Mouse (Mus musculus) intestine, embryonic 14.5 days (tissue): ENCODE data around the gene Olfr1367. TPM values are rescaled to one million over a fixed set of nuclear protein-coding genes. Genes with fewer than 3 reads are reported as not detected.

Source experiments
- ATAC-seq: fragments of 200-750 bp; cut with Nextera tagmentation; replicated peaks from 2 replicates; pipeline ENCODE4 v1.8.0; 2017; ENCODE audit warnings: low read depth, moderate number of reproducible peaks, moderate TSS enrichment, moderate library complexity; ENCODE audit not compliant: low FRiP score, low TSS enrichment
- DNase-seq: peaks from one replicate; pipeline ENCODE4 v3.0.0-alpha.2; 2018; ENCODE audit warnings: low spot score
- H3K27ac ChIP-seq: fragments of 300-500 bp; sonication (generic); 2 replicates; pipeline ENCODE4 v1.5.1; 2014; ENCODE audit warnings: low read depth, mild to moderate bottlenecking, control low read depth
- H3K27me3 ChIP-seq: fragments of 300-500 bp; sonication (generic); replicated peaks from 2 replicates; pipeline ENCODE4 v1.6.1; 2014; ENCODE audit warnings: low read length, control low read depth; ENCODE audit not compliant: control insufficient read depth, insufficient read depth
- H3K36me3 ChIP-seq: fragments of 300-500 bp; sonication (generic); 2 replicates; pipeline ENCODE4 v1.6.1; 2014; ENCODE audit warnings: low read length, control low read depth; ENCODE audit not compliant: control insufficient read depth, insufficient read depth
- H3K4me1 ChIP-seq: fragments of 300-500 bp; sonication (generic); replicated peaks from 2 replicates; pipeline ENCODE4 v1.6.1; 2014; ENCODE audit warnings: low read length, control low read depth, mixed read lengths; ENCODE audit not compliant: control insufficient read depth, insufficient read depth
- H3K4me2 ChIP-seq: fragments of 300-500 bp; sonication (generic); 2 replicates; pipeline ENCODE4 v1.6.1; 2014; ENCODE audit warnings: low read length
- H3K4me3 ChIP-seq: fragments of 300-500 bp; sonication (generic); 2 replicates; pipeline ENCODE4 v1.5.1; 2014; ENCODE audit warnings: low read depth, low read length, control low read depth, mixed read lengths
- H3K9ac ChIP-seq: fragments of 300-500 bp; sonication (generic); 2 replicates; pipeline ENCODE4 v1.6.1; 2014; ENCODE audit warnings: mild to moderate bottlenecking, low read length
- H3K9me3 ChIP-seq: fragments of 300-500 bp; sonication (generic); 2 replicates; pipeline ENCODE4 v1.6.1; 2016; ENCODE audit warnings: low read length, control low read depth; ENCODE audit not compliant: control insufficient read depth
- WGBS: fragments of 180-500 bp; shearing (Covaris S2); extraction: QIAGEN DNeasy Blood & Tissue Kit; methylation state at CpG from one replicate; pipeline ENCODE4 v1.1.7; 2014; 5-methylcytosine and 5-hydroxymethylcytosine counted together
- polyA plus RNA-seq: library from polyadenylated mRNA; unstranded; fragments of >200 nt; fragmentation: Nextera tagmentation; extraction: Ambion mirVana; gene quantifications from 2 replicates; pipeline ENCODE4 v1.2.1, GENCODE M21; 2014

The Olfr1367 gene
- polyA plus RNA-seq, 1 experiment from 2014 or later, result not detected

DNA sequence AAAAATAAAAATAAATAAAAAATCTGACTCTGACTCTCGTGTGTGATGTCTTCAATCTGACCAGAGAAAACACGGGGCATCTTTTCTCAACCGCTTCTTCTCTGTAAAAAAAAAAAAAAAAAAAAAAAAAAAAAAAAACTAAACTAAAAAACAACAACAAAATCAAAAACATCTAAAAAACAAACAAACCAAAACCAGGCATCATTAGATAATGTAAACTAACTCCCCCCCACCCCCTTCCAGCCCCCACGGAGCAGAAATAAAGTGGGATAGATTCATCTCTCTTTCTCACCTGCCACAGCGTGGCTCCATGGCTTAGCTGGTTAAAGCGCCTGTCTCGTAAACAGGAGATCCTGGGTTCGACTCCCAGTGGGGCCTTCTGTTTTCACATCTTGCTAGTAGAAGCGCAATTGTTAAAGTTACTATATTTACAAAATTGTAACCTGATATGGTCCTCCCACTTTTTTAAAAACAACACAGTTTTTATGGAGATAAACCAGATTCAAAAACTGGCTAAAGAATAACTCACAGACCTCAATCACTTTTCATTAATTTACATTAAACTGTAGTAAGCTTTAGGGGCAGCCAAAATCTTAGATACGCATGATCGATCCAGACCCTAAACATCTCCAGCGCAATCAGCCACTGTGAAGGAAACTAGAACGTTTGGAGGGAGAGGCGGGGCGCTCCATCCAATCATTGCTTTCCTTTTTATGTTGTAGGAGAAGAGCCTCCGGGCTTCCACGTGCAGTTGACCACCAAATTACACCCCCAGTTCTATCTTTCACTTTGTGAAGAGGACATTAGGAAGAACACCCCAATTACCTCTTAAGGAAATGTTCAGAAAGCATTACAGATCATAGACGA is 24.0 kb upstream of the Olfr1367 start:
- Histone ChIP-seq H3K4me3 (peak overlapping the region; percentile 25), H3K9me3 (no peaks in the 10 kb centered on the region), H3K9ac (no peak overlapping the region), H3K27ac (no peak overlapping the region), H3K4me2 (peak overlapping the region; percentile 52), H3K36me3 (no peaks in the 10 kb centered on the region), H3K27me3 (no peaks in the 10 kb centered on the region), H3K4me1 (peaks cover 13% of the 10 kb centered on the region; the same call in 1 of the 2 replicates)
- DNase-seq (peak; percentile 75), ATAC-seq (no peak)
- 19% methylated on average over 18 of the region's 18 CpGs for WGBS

GRCm38 (mm10) chr13:21323405-21323804 is 23.3 kb upstream of the Olfr1367 start:
- DNase-seq, result no peak
- Histone ChIP-seq H3K9me3 (no peaks in the 10 kb centered on the region), H3K4me1 (peaks cover 13% of the 10 kb centered on the region; the same call in 1 of the 2 replicates), H3K36me3 (no peaks in the 10 kb centered on the region), H3K27ac (no peak overlapping the region), H3K4me3 (peak overlapping the region; percentile 25), H3K27me3 (no peaks in the 10 kb centered on the region), H3K9ac (no peak overlapping the region), H3K4me2 (peak overlapping the region; percentile 52)
- WGBS, result 72% methylated on average over 6 of the region's 6 CpGs
- no peak for ATAC-seq

DNA sequence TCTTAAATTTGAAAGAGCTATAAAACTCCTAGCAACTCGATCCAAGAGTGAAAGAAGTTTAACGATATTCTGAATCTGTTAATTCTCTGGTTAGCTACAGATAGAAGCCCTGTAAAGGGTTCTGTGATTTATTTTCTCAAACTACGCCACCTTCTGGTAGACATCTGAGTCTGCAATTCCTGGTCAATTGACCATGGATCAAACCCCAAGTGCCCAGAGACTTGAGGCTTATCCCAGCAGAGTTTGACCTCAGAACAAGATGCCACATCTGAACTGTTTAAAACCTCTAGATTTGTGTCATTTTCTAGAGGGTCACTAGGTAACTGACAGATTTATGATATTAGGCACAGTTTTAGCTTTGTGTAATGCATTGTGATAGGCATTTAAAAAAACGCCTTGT is 20.5 kb upstream of the Olfr1367 start:
- Histone ChIP-seq H3K4me2 (peak overlapping the region; percentile 84), H3K4me1 (peaks cover 13% of the 10 kb centered on the region; the same call in 1 of the 2 replicates), H3K27me3 (no peaks in the 10 kb centered on the region), H3K27ac (no peak overlapping the region), H3K9ac (no peak overlapping the region), H3K36me3 (no peaks in the 10 kb centered on the region), H3K9me3 (no peaks in the 10 kb centered on the region), H3K4me3 (peak overlapping the region; percentile 48)
- 8% methylated on average over 4 of the region's 4 CpGs for WGBS
- ATAC-seq (peak; percentile 20; the same call in 1 of the 2 replicates), DNase-seq (no peak)

DNA sequence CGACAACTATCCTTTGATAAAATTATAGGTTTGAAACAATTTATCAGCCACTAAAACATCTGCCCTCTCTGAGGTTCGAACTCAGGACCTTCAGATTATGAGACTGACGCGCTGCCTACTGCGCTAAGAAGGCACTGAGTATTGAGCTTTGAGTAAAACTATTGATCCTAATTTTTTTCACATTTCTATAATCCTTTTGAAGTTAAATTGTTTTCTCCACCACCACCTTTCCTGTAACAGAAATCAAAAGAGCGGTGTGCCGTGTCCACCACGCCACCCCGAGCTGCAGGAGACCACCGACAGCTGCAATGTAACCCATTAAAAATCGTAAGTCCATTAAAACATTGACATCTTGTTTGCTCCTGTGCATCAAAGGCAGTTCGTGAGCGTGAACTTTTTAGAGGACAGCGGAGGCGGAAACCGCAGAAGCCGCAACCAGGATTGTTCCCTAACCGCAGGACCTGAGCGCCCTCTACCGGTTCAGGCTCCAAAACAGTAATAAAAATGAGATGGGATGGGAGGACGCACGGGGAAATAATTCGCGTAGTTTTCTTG is 20.0 kb upstream of the Olfr1367 start:
- ATAC-seq (peak; percentile 67; the same call in 1 of the 2 replicates), DNase-seq (peak; percentile 95)
- H3K4me1 ChIP-seq, result peaks cover 13% of the 10 kb centered on the region; the same call in 1 of the 2 replicates
- H3K27me3 ChIP-seq, result no peaks in the 10 kb centered on the region
- WGBS, result under 1% methylated on average over 24 of the region's 24 CpGs
- peak overlapping the region; percentile 84 for H3K4me2 ChIP-seq
- H3K9ac ChIP-seq, result 0 out of 2 replicates have a peak overlapping the region, but pooled peaks have one; percentile 20
- no peaks in the 10 kb centered on the region for H3K9me3 ChIP-seq
- H3K4me3 ChIP-seq, result peak overlapping the region; percentile 48
- no peaks in the 10 kb centered on the region for H3K36me3 ChIP-seq
- H3K27ac ChIP-seq, result no peak overlapping the region

DNA sequence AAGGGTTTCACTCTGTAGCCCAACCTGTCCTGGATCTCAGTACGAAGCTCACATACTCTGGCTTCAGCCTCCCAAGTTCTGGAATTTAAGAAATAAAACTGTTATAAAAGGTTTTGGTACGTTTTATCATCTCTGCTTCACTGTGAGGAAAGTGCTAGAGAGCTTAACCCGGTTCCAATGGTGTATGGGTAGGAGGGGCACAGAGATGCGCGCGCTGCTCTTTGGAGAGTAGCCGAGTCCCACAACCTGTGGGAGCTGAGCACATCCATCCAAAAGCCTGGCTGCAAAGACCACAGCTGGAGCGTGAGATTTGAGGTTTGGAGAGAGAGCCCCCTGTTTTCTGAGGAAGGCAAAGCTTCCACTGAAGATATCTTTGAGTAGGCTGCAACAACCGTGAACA is 19.3 kb upstream of the Olfr1367 start:
- Histone ChIP-seq H3K27ac (no peak overlapping the region), H3K4me1 (peaks cover 10% of the 10 kb centered on the region; the same call in 1 of the 2 replicates), H3K9ac (peak overlapping the region; percentile 20; the same call in 1 of the 2 replicates), H3K36me3 (no peaks in the 10 kb centered on the region), H3K27me3 (no peaks in the 10 kb centered on the region), H3K4me3 (peak overlapping the region; percentile 48), H3K4me2 (peak overlapping the region; percentile 84), H3K9me3 (no peaks in the 10 kb centered on the region)
- WGBS, result under 1% methylated on average over 9 of the region's 9 CpGs
- ATAC-seq, result 0 out of 2 replicates have a peak, but pooled peaks have one; percentile 51
- peak; percentile 67 for DNase-seq

DNA sequence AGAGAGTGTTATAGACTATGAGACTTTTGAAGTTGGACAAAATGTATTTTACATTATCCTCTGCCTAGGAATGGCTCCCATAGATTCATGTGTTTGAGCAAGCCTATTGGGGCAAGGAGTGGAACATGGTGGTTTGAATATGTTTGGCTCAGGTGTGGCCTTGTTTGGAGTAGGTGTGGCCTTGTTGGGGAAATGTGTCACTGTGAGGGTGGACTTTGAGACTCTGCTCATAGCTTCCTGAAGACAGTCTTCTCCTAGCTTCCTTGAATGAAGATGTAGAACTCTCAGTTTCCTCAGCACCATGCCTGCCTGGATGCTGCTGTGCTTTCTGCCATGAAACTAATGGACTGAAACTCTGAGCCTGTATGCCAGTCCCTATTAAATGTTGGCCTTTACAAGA is 3.9 kb downstream of the Olfr1367 start:
- Histone ChIP-seq H3K4me1 (no peaks in the 10 kb centered on the region), H3K27me3 (no peaks in the 10 kb centered on the region), H3K4me2 (no peak overlapping the region), H3K9me3 (no peaks in the 10 kb centered on the region), H3K9ac (no peak overlapping the region), H3K36me3 (no peaks in the 10 kb centered on the region), H3K4me3 (no peak overlapping the region), H3K27ac (no peak overlapping the region)
- DNase-seq (no peak), ATAC-seq (no peak)

DNA sequence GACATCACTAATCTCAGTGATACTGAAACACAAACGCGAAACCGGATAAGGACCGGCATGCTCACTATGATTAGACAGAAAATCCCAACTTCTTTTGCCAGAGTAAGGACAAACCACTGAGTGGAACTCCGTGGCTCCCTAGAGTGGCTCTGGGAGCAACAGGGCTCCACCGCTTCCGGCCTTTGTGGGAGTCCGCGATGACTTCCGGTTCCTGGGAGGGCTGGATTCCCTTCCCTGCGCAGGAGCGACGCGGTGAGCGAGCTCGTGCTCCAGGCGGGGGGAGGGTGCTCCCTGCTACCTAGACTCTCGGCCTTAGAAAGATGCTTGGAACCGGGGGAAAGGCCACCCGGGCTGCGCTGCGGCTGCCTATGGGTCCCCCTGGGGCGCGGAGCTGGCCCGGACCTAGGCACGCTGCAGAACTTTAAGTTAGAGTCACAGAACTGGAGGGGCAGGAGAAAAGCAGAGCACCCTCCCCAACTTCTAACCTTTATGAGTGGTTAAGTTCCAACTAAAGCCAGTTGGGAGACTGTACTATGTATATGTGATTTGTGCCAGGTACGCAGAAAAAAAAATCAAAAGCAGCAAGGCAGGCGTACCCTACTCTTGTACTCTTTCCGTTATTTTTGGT is 16.0 kb downstream of the Olfr1367 start, which contains the start of gene Zscan12:
Zscan12 (plus strand) TSS at position 200 of the 628 bp plus-strand sequence.
- Histone ChIP-seq H3K27ac (peak within 1 kb of the TSS; percentile 47; the same call in 1 of the 2 replicates), H3K27me3 (no peaks in the 10 kb centered on the region), H3K9ac (peak within 1 kb of the TSS; percentile 76), H3K9me3 (no peaks in the 10 kb centered on the region), H3K4me1 (peaks cover 21% of the 10 kb centered on the region), H3K4me2 (peak within 1 kb of the TSS; percentile 79), H3K36me3 (peaks cover 22% of the 10 kb centered on the region; the same call in 1 of the 2 replicates), H3K4me3 (peak within 1 kb of the TSS; percentile 58)
- under 1% methylated on average over 29 of the region's 29 CpGs for WGBS
- ATAC-seq, result peak; percentile 96
- DNase-seq, result peak; percentile 88

DNA sequence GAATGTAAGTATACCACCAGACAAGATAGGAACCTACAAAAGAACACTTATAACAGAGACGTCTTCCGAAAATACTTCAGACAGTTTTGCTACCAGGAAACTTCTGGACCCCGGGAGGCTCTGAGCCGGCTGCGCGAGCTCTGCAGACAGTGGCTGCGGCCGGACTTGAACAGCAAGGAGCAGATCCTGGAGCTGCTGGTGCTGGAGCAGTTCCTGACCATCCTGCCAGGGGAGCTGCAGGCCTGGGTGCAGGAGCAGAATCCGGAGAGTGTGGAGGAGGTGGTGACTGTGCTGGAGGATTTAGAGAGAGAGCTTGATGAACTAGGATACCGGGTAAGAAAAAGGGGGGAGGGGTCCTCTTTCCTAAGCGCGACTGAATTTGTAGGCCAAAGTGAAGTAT is 17.0 kb downstream of the Olfr1367 start:
- Histone ChIP-seq H3K9me3 (no peaks in the 10 kb centered on the region), H3K4me2 (peak overlapping the region; percentile 79), H3K36me3 (peaks cover 32% of the 10 kb centered on the region), H3K9ac (peak overlapping the region; percentile 76; the same call in 1 of the 2 replicates), H3K27me3 (no peaks in the 10 kb centered on the region), H3K4me1 (peaks cover 21% of the 10 kb centered on the region), H3K4me3 (peak overlapping the region; percentile 58), H3K27ac (no peak overlapping the region)
- DNase-seq (no peak), ATAC-seq (no peak)
- WGBS, result 63% methylated on average over 12 of the region's 12 CpGs
